Mouse (Mus musculus) cerebral cortex, adult 2 months (tissue): ENCODE data around the gene Melk.

ENCODE experiments used
- WGBS: fragments of 180-500 bp; shearing (Covaris S2); methylation state at CpG from one replicate; pipeline ENCODE4 v1.1.7; 2018; 5-methylcytosine and 5-hydroxymethylcytosine counted together

Gene Melk

DNA sequence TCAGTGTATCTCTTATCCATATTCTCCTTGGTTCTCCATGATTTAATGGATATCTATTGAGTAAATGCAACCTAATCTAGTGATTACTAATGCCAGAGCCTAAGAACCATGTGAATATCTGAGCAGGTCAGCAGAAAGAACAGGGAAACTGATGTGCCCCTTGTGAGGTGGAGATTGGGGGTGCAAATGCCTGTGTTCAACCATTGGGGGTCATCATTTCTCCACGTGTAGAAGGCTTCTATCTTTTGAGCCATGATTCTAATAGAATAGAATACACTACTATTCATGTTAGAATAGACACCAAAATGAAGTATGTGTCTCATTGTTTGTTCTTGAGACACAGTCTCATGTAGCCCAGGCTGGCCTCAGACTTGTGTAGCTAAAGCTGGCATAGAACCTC, 27.3 kb downstream of the Melk start:
- 75% methylated on average over 1 of the region's 1 CpGs for WGBS

DNA sequence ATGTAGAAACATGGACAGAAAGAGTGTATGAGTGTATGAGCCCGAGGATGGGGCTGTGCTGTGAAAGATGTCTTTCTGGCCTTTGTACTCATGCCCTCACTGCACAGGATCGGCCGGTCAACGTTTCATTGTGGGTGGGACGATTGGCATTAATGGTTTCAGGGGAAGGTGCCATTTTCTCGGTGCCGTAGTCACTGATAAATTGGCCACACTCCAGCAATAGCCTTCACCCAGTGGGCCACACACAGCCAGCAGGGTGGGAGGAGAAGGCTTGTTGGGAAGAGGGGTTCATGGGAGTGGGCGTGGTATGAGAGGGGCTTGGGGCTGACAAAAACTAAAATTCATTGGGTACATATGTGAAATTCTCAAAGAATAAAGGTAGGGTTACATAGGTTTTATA, 34.3 kb downstream of the Melk start:
- WGBS, result 94% methylated on average over 8 of the region's 8 CpGs

DNA sequence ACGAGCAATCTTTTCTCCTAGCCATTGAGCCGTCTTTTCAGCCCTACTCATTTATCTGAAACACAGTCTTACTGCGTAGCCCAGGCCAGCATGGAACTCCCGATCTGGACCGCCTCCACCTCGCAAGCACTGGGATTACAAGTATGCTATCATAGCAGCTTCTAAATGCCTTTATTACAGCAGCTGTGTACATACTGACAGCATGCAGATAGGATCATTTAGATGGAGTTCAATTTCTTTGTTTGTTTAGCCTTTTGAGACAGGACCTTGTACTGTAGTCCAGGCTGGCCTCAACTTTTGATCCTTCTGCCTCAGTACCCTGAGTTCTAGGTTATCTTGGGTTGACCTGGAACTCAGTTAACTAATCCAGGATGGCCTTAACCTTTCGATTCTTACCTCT, 61.0 kb downstream of the Melk start:
- WGBS, result 95% methylated on average over 7 of the region's 7 CpGs

DNA sequence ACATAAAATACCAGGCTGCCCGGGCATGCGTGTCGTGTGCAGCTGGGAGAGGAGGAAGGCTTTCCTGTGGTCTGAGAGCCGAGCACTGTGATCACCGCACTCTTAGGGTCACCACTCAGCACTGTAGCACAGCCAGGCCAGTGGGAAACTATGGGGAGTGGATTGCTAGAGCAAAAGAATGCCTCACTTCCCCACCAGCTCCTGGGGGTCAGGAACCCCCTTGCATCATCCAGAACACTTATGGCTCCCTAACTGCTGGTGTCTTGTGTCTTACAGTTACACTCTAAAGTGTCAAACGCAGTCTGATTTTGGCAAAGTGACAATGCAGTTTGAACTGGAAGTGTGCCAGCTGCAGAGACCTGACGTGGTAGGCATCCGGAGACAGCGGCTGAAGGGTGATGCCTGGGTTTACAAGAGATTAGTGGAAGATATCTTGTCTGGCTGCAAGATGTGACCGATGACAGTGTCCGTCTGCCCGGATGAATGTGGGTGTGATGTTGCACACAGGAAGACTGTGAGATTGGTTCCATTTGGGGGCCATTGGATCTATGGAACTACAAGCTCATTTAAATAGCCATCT, 62.8 kb downstream of the Melk start:
- WGBS, result 73% methylated on average over 12 of the region's 12 CpGs

DNA sequence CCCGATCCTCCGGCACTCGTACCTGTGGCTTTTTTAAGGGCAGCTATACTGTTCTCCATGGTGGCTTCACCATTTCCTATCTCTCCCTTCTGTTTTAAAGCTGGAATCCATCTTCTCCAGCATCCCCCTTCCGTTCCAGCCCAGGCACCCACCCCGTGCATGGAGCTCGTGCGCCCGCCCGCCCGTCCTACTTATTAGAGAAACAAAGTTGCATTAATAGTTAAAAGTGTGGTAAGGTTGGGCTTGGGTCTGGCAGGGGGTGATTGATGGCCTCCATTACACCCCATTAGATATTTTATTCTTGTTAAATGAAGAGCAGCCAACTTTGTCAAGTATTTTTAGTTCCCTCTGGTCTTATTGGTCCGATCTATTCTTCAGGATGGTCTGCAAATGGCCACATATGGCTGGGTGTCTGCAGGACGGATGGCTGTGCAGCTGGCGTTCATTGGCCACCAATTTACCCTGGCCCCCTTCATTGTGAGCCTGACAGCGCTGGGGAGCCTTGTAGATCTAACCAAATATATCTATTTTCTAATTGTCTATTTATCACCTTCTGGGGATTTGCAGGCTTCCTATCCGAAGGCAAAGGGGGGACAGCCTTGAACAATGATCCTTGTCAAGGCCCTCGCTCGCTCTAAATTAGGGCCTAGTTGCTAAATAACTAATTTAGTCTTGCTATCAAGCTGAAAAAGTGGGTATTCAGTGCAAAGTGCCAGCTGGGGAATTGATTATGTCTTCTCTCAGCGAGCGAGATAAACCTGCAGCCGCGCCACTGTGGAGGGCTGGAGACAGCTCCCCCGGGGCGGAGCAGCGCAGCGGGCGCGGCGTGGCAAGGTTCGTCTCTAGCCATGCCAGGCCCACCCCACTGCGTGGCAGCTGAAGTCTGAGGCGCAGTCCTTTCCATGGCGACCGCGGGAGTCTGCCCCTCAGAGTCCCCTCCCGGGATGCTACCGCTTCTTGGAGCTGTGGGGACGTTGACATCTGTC, 91.8 kb downstream of the Melk start:
- 83% methylated on average over 37 of the region's 37 CpGs for whole genome bisulfite sequencing

DNA sequence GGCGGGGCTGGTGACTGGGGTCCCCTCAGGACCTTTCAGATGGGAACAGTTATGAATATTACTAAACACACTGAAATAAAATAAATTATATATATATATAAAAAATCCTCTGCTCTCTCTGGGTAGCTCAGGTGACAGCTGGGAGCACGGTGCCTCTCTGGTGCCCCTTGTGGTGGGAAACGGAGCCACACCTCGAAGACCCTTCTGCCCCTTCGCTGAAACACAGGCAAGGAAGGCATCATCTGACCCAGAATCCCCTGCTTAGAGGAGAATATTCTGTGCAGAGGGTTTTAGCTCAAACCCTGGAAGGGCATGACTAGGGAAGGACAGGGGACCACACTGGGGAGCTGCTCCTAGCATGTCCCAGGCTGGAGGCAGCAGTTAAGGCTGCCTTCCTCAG, 101.9 kb downstream of the Melk start:
- WGBS, result 14% methylated on average over 5 of the region's 5 CpGs

DNA sequence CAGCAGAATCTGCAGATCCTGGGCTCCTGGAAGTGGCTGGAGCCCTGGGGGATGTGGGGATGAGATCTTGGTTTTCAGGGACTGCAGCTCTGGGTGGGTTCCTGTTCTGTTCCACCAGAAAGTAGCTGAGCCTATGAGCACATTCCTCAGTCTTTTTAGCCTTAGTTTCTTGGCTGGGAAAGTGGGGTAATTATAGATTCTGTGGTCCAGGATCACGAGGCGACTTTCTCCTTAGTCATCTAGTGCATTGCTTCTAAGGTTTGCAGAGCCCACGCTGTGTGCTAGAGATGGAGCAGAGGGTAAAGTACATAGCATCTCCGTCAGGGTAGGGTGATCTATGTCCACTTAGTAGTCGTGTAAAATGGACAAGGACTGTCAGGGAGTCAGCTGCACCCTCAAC, 103.8 kb downstream of the Melk start:
- WGBS, result 42% methylated on average over 5 of the region's 5 CpGs
